Mouse (Mus musculus): ENCODE data around the gene Gm49425.

DNA sequence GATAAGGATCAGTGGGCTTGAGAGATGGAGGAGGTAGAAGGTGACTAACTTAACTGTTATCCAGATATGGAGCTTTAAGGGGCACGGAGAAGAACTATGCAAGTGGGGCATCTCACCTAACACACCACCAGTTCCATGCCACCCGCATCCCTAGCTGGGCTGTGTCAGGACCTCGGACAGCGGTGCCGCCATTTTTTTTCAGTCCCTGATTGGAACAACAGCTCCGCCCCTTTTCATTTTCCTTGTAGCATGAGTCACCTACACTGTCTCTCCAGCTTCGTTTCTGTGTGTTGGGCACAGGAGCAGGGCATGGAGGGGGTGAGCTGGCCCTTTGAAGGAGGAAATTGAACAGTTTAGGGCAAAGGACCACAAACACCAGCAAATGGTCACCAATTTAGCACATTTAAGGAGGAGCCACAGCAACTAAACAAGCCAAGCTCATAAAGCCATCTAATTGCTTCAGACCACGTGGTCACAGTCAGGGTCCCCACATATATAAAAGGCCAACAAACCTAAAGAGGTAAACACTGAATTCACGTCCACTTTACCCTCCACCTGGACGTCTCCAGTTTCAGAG lies 44.0 kb downstream of the Gm49425 start, which contains the start of gene Krt86:
- TF ChIP-seq EP300 (IDR thresholded peaks at IDR 0.05; ENCODE audit: low read depth) (no peak), CTCF (IDR thresholded peaks at IDR 0.05; ENCODE audit: low read depth) (no peak)

Data from liver, embryonic 14.5 days (tissue).